Mouse (Mus musculus) frontal cortex, postnatal 36 days (tissue): Measurements from ENCODE around the gene Smim27.
A peak's percentile ranks its signal among the peaks of the same experiment; 100 is the strongest.
"Not testable (repeated sequence)": the region's sequence is repeated elsewhere in the genome, so short reads cannot be mapped to it uniquely, and the experiment has no call there.

Experiments used
- DNase-seq, 2 experiments: peaks; one replicate each; pipeline ENCODE4 v3.0.0; 2022; ENCODE audit warnings: low spot score in 2 of 2

Smim27 gene

GRCm38 (mm10) chr4:40254385-40255103 lies 14.8 kb upstream of the Smim27 start:
- DNase-seq = no peak

GRCm38 (mm10) chr4:40264321-40264720 lies 5.1 kb upstream of the Smim27 start:
- DNase-seq = no peak

DNA sequence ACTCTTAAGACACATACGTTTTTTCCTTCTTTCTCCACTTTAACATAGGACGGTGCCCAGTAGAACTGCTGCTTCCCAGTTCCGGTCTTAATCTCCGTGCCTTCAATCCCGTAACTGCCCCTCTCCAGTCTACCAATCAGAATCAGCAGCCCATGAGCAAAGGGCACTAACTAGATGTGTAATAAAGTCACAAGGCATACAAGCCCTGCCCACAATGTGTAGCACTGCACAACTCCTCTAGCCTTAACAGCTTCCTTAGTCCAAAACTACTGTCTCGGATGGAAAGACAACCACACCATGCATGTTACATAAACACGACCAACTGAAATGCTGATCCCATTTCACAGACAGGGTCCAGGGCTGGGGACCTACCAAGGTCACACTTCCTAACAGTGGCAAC lies 1.7 kb upstream of the Smim27 start:
- DNase-seq = peak in 1 of 2 experiments; percentile 14

- DNase-seq = peak; percentile 89 to 94
Observed at GRCm38 (mm10) chr4:40268204-40268813, 1.1 kb upstream of the Smim27 start.

DNA sequence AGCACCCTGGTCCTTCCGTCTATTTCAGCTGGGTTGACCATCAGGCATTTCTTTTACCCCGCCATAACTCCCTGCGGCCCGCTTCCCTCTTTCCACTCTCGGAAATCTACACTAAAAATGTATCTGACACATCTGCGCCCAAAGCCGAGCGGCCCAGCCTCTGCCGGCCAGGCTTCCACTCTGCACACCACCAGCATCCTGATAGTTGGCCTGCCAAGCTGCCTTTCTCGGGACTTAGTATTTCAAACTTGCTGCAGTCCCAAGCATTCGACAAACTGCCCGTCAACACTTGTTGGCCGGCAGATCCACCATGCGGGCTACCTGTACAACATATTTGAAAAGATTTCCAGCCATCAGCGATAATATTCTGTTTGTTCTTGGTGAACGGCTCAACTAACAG lies 544 bp upstream of the Smim27 start:
- no peak for DNase-seq

GRCm38 (mm10) chr4:40278880-40279275 lies 9.5 kb downstream of the Smim27 start:
- no peak for DNase-seq

DNA sequence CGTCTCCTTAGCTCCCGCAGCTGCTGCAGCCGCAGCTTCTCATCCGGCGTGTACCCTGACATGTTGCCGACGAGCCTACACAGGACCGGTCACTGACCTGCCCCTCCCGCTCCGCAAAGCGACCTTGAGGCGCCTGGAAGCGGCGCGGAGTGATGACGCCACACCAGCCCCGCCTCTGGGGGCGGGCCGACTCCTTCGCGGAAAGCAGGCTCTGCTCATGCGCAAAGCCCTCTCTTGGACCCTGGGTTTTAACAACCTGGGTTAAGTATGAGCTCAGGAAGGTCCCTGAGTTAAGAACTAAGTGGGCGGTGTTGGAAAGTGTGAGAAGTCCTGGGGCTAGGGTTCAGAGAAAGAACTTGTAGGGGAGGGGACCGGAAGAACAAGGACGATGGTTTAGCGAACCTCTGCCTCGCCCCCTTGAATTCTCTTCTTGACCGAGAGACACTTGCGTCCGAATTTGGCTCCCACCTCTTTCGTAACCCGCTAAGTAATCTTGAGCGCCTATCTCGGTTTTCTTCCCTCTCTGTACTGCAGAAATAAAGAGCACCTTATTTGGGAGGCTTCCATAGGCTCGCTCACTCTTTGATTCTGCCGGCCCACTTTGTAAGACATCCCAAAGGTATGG lies 10.0 kb downstream of the Smim27 start, which contains the start of gene Ndufb6:
Gene Ndufb6, minus strand, starts transcription at position 146 of the 625 bp plus-strand sequence.
- DNase-seq = peak; percentile 93

- peak; percentile 66 to 83 for DNase-seq
Observed at GRCm38 (mm10) chr4:40285582-40285981, 16.2 kb downstream of the Smim27 start.

GRCm38 (mm10) chr4:40287415-40287814 lies 18.0 kb downstream of the Smim27 start:
- no peak for DNase-seq

DNA sequence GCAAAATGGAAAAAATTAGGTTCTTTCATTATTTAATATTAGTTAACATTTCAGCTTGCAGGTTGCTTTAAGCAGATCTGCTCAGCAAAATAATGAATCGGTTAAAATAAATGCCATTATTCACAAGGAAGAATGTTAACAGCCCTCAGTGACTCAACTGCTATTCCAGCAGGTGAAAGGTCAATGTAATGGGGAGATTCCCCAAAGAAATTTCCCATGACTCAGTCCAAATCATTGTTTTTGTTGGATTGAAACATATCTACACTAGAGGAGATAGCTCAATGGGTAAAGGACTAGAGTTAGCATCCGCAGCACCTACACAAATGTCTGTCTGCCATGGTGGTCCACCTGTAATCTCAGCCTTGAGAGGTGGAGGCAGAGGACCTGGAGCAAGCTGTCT lies 19.7 kb downstream of the Smim27 start:
- DNase-seq = no peak

DNA sequence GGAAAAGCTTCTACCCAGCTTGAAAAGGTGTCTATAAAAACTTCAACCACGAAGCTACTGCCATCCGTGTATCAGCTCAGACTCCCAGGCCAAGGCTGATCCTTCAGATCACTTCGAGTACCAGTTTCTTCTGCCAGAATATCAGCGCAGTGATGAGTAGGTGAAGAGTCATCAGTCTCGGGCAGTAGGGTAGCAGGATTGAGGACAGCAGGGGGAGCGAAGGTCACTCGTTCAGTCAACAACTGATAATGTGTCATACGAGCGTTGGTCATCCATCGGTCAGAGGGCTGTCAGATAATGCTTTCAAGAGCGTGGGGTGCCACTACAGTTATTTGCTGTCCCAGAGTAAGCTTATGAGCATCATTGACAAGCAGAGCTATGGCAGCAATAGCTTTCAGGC lies 22.1 kb downstream of the Smim27 start:
- DNase-seq = not testable (repeated sequence)

DNA sequence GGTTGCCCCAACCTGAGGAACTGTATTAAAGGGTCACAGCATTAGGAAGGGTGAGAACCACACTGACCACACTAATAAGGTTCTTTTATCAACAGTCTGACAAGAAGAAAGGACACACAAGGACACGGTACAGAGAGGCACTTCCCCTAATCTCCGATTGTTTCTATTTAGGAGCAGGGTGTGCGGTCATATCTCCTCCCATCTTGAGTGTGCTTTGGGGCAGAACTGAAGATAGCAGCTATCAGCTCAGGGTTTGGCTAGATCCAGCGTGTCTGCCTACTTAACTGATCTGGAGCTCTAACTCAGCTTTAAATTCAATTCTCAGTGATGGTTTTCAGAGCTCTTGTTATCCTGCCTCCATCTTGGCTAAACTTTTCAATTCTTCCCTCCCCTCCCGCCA lies 29.8 kb downstream of the Smim27 start:
- DNase-seq = no peak

GRCm38 (mm10) chr4:40301076-40301789 lies 31.9 kb downstream of the Smim27 start:
- peak; percentile 82 to 90 for DNase-seq

DNA sequence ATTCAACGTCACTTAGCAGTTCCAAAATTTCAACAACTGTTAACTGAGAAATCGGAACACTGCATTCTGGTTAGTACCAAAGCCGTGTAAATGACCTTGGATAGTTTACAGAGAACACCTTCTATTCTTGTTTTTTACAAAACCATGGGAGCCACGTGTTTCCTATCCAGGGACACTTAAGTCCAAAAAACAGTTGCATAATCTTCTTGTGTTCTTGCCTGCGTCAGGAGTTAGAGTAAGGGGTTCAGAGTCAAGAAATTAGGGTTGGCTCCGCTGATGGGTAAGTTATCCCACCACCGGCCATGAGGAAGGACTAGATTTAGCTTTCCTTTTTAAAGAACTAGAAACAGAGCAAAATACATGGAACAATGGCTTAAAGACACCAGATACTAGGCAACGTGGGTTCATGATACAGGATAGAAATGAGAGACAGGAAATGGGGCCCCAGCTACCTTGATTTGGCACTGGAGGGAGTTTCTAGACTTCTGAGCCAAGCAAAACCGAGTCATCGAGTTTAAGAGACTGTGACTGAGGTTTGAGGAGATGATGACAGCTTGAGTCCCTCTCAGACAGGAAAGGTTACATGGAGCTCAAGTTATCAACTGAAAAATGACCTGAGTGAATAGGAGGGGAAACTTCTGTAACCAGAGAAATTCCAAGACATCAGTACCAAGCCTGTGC lies 33.2 kb downstream of the Smim27 start:
- no peak for DNase-seq

DNA sequence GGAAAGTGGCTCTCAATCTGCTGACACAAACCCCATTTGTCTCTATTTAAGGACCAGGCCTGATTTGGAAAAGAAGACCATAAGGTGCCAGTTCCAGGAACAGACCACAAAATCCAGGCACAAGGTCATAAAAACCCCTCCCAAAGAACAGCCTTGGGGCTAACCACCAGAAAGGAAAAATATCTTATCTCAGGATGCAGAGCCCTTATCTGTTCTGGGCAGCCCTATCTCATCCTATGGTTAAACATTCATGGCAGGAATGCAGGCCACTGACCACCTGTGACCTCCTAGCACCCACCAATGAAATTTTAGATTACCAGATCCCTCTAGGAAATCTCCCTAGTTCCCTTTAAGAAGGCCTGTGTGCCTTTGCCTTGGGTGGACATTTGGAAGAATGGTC lies 40.3 kb downstream of the Smim27 start:
- no peak for DNase-seq

DNA sequence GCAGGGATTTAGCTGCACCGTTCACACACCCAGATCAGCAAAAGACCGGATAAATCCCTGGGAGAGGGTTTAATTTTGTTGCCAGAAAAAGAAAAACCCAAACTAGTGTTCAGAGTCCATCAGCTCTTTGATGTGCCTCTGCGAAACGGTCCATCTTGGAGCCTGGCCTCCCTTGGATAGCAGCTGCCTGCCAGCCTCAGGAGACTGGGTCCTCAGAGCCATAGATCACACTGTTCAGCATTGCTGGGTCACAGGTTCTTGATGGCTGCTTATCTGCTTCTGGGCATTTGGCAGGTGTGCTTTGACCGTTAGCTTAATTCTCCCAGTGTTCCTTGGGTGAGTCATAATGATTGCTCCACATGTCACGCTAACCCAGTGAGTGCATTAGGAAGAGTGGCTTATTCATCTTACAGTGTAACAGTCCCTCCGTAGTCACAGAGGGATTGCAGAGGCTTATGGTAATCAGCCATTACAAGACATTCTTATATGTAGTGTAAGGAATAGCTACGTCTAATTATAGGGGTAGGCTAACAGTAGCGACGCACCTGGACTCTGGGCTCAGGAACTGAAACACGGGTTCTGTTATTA lies 41.5 kb downstream of the Smim27 start:
- no peak for DNase-seq

- no peak for DNase-seq
Observed at GRCm38 (mm10) chr4:40312213-40312612, 42.8 kb downstream of the Smim27 start.

GRCm38 (mm10) chr4:40313026-40313425 lies 43.6 kb downstream of the Smim27 start:
- no peak for DNase-seq

- DNase-seq = no peak
Observed at GRCm38 (mm10) chr4:40317404-40317803, 48.0 kb downstream of the Smim27 start.
